Mouse (Mus musculus) forebrain, embryonic 16.5 days (tissue): ENCODE measurements around the gene Irs1. TPM values are rescaled to one million over a fixed set of nuclear protein-coding genes. Genes with fewer than 3 reads are reported as not detected.

Source experiments
- polyA plus RNA-seq: library from polyadenylated mRNA; unstranded; fragments of >200 nt; fragmentation: Nextera tagmentation; extraction: Ambion mirVana; gene quantifications from 2 replicates; pipeline ENCODE4 v1.2.1, GENCODE M21; 2015

Irs1 gene
- polyA plus RNA-seq, 1 experiment from 2014 or later = 9.2 TPM

Other genes starting within 250 kb of the Irs1 start
- 30.1 and 34.5 TPM in 2 replicates for gene Gm9747, start 58.3 kb downstream of the Irs1 start, polyA plus RNA-seq
- gene Rhbdd1, start 25.0 kb upstream of the Irs1 start, polyA plus RNA-seq = 4.6 and 5.8 TPM in 2 replicates